Mouse (Mus musculus) heart, postnatal 4 days (tissue): ENCODE results near the gene Mapt. TPM values are rescaled to one million over a fixed set of nuclear protein-coding genes. Genes with fewer than 3 reads are reported as not detected.
A peak's percentile ranks its signal among the peaks of the same experiment; 100 is the strongest.

Experiments
- DNase-seq: peaks from one replicate; pipeline ENCODE4 v3.0.0; 2021
- total RNA-seq, 2 experiments: library from RNA; stranded (reverse); gene quantifications; 2 replicates each; pipeline ENCODE4 v1.2.3; 2021

Mapt gene
- total RNA-seq, 2 experiments from 2014 or later, result 7.1 to 8.1 TPM

GRCm38 (mm10) chr11:104316685-104317400 is 85.7 kb downstream of the Mapt start:
- peak; percentile 35 for DNase-seq

GRCm38 (mm10) chr11:104317631-104318030 is 86.4 kb downstream of the Mapt start:
- no peak for DNase-seq

- peak; percentile 42 for DNase-seq
These were observed 88.0 kb downstream of the Mapt start for GRCm38 (mm10) chr11:104318940-104319781.

GRCm38 (mm10) chr11:104320511-104320910 is 89.3 kb downstream of the Mapt start:
- DNase-seq, result no peak

GRCm38 (mm10) chr11:104322142-104322541 is 91.0 kb downstream of the Mapt start:
- no peak for DNase-seq

GRCm38 (mm10) chr11:104327462-104327861 is 96.3 kb downstream of the Mapt start:
- no peak for DNase-seq

- DNase-seq, result no peak
These were observed 96.8 kb downstream of the Mapt start for GRCm38 (mm10) chr11:104327946-104328345.

- DNase-seq, result no peak
These were observed 98.2 kb downstream of the Mapt start for GRCm38 (mm10) chr11:104329185-104329926.

- no peak for DNase-seq
These were observed 99.0 kb downstream of the Mapt start for GRCm38 (mm10) chr11:104330151-104330550.

GRCm38 (mm10) chr11:104331208-104331607 is 100.0 kb downstream of the Mapt start:
- no peak for DNase-seq

GRCm38 (mm10) chr11:104332105-104332504 is 100.9 kb downstream of the Mapt start:
- DNase-seq, result no peak

- no peak for DNase-seq
These were observed 102.9 kb downstream of the Mapt start for GRCm38 (mm10) chr11:104334115-104334514.

- DNase-seq, result no peak
These were observed 103.8 kb downstream of the Mapt start for GRCm38 (mm10) chr11:104334946-104335345.

GRCm38 (mm10) chr11:104346931-104347330 is 115.7 kb downstream of the Mapt start:
- DNase-seq, result peak; percentile 35

GRCm38 (mm10) chr11:104361790-104362189 is 130.6 kb downstream of the Mapt start:
- DNase-seq, result no peak

GRCm38 (mm10) chr11:104362704-104363103 is 131.5 kb downstream of the Mapt start:
- DNase-seq, result no peak

- no peak for DNase-seq
These were observed 132.8 kb downstream of the Mapt start for GRCm38 (mm10) chr11:104363823-104364600.

GRCm38 (mm10) chr11:104367486-104368190 is 136.4 kb downstream of the Mapt start:
- no peak for DNase-seq

- no peak for DNase-seq
These were observed 145.1 kb downstream of the Mapt start for GRCm38 (mm10) chr11:104376291-104376690.

GRCm38 (mm10) chr11:104379635-104380034 is 148.4 kb downstream of the Mapt start:
- peak; percentile 17 for DNase-seq
